Mouse (Mus musculus) ovary, postnatal 36 days (tissue): ENCODE measurements at regions not wholly inside any gene's neighbourhood (a gene's known extent, or its start where the extent isn't known, plus 50 kb on each side); places are given as distances from the start of the nearest gene placed in this dataset.
A peak's percentile ranks its signal among the peaks of the same experiment; 100 is the strongest.

Experiments used
- DNase-seq: peaks from one replicate; pipeline ENCODE4 v3.0.0; 2022; ENCODE audit warnings: low spot score, mixed read lengths

DNA sequence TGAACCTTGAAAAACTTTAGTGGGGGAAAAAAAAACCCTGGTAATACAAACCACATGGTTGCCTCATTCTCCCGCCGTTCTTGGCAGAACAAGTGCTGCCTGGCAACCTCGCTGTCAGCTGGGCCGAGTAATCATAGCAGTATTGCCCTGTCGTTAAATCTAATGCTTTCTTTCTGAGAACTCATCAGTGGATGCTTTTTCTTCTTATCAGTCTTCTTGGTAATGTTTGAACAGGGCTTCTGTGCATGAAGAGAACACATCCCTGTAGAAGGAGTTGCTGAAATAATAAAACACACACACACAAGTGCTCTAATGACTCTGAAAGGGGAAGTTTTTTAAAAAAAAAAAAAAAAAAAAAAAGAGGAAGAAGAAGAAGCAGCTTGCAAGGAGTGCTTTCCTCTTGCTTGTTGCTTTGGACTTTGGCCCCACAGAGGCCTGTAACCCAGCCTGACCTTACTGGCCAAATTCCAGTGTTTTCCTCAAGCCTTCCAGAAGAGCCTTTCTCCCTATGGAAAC is 200.9 kb upstream of the Cited2 start:
- peak; percentile 46 for DNase-seq

- DNase-seq = no peak
These were observed 199.3 kb upstream of the Cited2 start for GRCm38 (mm10) chr10:17523558-17524328.

DNA sequence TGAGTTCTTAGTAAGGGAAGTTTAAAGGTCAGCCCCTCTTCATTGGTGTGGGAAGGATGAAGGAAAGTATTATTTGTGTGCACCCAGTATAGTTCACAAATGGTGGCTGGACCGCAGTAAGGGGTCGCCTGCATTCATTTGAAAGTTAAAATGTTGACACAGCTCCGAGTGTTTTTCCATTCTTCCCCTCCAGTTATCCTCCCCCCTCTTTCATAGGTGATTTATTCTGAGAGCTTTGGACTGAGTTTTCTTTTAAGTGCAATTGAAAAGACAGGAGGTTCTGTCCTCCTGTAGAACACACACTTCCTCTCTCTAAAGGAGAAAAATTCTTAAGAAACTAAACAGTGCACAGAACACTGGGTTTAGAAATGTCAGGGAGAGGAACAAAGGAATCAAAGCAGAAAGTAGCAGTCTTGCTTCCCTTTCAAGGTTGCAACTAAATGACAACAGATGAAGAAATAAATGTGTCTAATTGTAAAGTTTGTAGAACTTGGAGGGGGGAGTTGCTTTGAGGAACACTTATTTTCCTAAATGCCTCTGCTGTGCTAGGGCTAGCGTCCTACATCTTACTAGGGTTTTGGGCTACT is 195.8 kb upstream of the Cited2 start:
- no peak for DNase-seq

DNA sequence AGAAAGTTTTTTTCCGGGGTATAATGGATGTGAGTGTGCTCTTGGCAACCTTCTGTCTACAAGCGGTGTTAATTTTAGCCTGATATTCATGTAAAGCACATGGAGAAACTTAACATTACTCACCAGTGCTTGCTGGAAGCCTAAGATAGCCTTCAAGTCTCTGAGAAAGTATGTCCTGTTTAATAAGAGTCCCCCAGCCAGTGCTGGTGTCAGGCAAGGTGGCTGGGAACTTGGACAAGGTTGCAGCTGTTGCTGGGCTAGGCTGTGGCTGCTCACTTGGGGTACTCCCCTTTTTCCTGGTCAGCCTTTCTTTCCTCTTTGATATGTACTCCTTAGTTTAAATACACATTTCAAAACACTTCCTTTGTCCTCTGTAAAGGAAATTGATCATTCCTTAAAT is 194.9 kb upstream of the Cited2 start:
- no peak for DNase-seq

DNA sequence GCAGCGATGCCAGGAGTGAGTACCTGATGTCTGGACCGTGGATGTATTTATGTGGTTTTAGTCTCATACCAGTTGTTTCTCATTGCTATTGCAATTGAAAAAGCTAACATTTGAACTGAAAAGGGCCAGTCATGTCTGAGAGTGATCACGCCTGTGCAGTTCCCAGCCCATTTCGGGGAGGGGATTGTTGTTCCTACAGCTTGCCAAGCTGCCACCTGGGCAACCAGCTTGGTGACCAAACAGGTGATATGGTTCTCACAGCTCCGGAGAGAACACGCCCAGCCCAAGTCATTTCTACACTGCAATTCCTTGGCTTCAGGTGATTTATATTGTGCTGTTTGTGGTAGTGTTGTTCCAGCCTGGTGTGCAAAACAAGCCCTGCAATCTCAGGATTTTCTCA is 194.2 kb upstream of the Cited2 start:
- no peak for DNase-seq

DNA sequence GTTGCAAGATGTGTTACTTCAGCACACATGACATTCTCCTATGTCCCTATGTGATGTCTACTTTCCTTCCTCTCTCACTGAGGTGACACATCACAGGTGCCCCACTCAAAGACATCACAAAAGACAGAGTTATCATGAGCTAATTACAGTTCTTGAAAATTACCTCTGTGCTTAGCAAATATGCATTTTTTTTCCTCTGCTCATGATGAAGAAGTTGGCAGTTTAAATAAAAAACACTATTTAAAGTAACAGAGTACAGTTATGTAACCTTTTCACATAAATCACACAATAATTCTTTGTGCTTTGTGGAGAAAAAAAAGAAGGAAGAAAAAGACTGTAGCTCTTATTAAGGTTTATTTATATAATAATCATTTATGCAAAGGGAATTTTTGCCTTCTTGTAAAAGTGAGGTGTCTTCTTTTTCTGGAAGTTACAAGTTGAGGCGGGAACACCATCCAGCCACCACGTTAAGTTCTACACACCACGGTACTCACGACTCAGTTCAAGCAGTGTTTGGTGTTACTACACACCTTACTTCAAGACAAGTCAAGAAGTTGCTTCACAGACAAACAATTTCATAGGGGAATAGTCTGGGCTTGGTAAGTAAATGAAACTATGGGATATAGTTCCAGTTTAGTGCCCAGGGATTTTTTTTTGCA is 193.0 kb upstream of the Cited2 start:
- DNase-seq = no peak

- no peak for DNase-seq
These were observed 192.0 kb upstream of the Cited2 start for GRCm38 (mm10) chr10:17531021-17531420.

DNA sequence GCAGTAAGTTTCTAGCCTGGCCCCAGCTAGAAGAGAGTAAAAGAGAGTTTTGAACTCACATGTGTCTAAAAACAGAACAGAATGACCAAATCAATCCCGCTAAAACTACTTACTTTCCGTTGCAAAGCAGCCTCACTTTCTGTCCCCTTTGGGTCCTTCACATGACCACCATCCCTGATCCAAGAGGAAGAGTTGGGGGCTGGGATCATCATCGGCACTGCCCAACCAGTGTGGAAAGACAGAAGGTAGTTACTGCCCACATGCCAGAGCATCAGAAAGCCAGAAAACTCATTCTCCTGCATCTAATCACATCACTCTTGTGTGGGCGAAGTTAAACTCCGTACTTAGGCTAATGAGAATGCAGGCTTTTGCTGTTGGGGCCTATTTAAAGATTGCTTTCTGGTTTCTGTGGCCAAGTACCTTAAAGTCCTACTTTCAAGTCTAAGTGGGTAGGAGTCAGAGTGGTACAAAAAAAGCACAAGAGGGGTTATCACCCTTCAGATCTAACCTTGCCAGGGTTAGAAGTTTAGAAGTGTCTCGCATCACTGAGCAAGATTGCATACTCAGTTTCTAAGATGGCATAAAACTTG is 184.0 kb upstream of the Cited2 start:
- DNase-seq = no peak

- no peak for DNase-seq
These were observed 182.3 kb upstream of the Cited2 start for GRCm38 (mm10) chr10:17540404-17541375.

GRCm38 (mm10) chr10:17542104-17542846 is 180.7 kb upstream of the Cited2 start:
- DNase-seq = no peak

GRCm38 (mm10) chr10:17542847-17543421 is 180.1 kb upstream of the Cited2 start:
- DNase-seq = no peak

DNA sequence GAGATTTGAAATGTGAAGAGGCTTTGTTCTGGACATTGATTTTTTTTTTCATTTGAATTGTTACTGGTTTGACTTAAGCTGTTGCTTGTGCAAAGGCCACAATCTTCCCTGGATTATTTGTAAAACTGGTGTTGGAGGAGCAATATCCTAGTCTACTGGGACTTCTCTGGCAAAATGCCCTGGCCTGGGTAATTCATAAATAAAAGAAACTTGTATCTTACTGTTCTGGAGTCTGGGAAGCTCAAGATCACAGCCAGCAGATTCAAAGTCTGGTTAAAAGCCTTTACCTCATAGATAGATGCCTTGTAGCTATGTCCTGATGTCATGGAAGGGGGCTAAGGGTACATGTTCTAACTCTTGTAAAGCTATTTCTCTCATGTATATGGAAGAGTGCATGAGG is 177.7 kb upstream of the Cited2 start:
- no peak for DNase-seq

- no peak for DNase-seq
These were observed 175.0 kb upstream of the Cited2 start for GRCm38 (mm10) chr10:17547986-17548385.

DNA sequence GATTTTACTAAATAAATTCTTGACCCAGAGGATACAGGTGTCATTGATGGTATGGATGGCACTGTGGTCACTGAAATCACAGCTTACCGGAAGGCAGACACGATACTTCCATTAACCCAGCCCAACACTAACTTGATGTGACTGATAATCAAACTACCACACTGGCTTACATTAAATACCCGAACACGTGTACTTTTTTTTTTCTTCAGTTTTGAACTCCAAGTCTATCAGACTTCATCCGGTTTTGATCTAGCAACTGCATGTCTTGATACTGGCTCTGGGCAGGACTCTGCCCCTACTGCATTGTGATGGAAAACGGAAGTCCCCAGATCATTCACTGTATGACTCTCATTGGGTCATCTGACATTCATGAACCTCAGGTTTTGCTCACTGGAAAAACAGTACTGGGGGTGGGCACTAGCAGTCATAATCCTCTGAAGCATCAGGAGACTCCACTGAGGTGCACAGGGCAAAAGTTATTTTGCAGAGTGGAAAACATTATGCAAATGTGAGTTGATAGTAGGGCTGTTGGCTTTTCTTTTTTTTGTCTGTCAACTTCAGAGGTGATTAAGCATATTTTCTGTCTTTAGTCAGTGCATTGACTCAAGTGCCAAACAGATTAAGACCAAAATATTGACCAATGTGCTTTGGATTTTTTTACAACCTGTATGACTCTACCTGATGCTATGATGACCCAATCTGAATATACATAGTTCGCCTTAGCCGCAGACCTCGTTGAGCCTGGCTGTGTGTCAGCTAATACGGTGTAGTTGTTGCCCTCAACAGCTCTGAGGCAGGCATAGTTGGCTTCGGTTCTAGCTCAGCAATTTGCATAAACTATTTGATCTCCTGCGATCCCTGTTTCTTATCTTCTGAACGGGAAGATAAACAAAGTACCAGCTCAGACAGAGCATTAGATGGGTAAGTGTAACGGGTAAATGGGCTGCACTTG is 174.1 kb upstream of the Cited2 start:
- DNase-seq = no peak

- DNase-seq = no peak
These were observed 173.0 kb upstream of the Cited2 start for GRCm38 (mm10) chr10:17549711-17550637.

GRCm38 (mm10) chr10:17550638-17551013 is 172.4 kb upstream of the Cited2 start:
- DNase-seq = no peak

DNA sequence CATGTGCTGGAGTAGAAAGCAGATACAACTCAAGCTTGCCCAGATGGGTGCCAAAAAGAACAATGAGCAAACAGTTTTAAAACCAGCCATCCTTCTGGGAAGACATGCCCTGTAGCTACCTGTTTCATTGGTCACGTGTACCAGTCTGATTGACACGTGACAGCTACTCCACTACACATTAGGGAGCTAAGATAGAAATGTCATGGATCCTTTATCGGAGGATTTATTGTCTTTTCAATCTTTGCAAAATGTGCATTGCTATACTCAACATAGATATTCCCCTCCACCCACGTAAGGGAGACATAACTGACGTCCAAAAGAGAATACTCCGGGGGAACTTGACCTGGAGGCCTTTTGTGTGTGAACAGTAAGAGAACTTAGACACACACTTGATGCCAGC is 171.1 kb upstream of the Cited2 start:
- DNase-seq = no peak

GRCm38 (mm10) chr10:17552277-17552676 is 170.7 kb upstream of the Cited2 start:
- DNase-seq = no peak
